Mouse (Mus musculus) kidney, adult 2 months (tissue): ENCODE results near the gene Lonp2. TPM values are rescaled to one million over a fixed set of nuclear protein-coding genes. Genes with fewer than 3 reads are reported as not detected.

Experiments
- DNase-seq: peaks from one replicate; pipeline ENCODE4 v3.0.0; 2021
- H3K27ac ChIP-seq: fragments of 200-500 bp; 2 replicates; pipeline ENCODE4 v1.5.1; 2012; ENCODE audit warnings: low read depth, low read length, control low read depth, inconsistent platforms; ENCODE audit not compliant: insufficient read depth
- H3K27me3 ChIP-seq: fragments of 200-500 bp; replicated peaks from 2 replicates; pipeline ENCODE4 v1.6.1; 2012; ENCODE audit warnings: mild to moderate bottlenecking, moderate library complexity, low read length, inconsistent platforms; ENCODE audit not compliant: control insufficient read depth, insufficient read depth
- H3K36me3 ChIP-seq: fragments of 200-500 bp; 2 replicates; pipeline ENCODE4 v1.6.1; 2012; ENCODE audit warnings: mild to moderate bottlenecking, moderate library complexity, low read length, inconsistent platforms; ENCODE audit not compliant: control insufficient read depth, insufficient read depth
- H3K4me1 ChIP-seq: fragments of 200-500 bp; 2 replicates; pipeline ENCODE4 v1.6.1; 2011; ENCODE audit warnings: low read length; ENCODE audit not compliant: control insufficient read depth, insufficient read depth
- H3K4me3 ChIP-seq: fragments of 200-500 bp; 2 replicates; pipeline ENCODE4 v1.5.1; 2011; ENCODE audit warnings: mild to moderate bottlenecking, low read depth, low read length, control low read depth; ENCODE audit not compliant: insufficient read depth
- CTCF ChIP-seq: fragments of 200-500 bp; conservative IDR thresholded peaks from 2 replicates; pipeline ENCODE4 v1.5.1; 2011; ENCODE audit warnings: low read depth, mild to moderate bottlenecking, control low read depth, low read length, moderate library complexity, mixed read lengths; ENCODE audit not compliant: insufficient read depth, insufficient read length
- POLR2A ChIP-seq: fragments of 200-500 bp; IDR thresholded peaks from one replicate; pipeline ENCODE4 v1.6.1; 2011; ENCODE audit warnings: low read depth, low read length, control low read depth
- WGBS: fragments of 180-500 bp; shearing (Covaris S2); methylation state at CpG from one replicate; pipeline ENCODE4 v1.1.7; 2018; 5-methylcytosine and 5-hydroxymethylcytosine counted together
- polyA plus RNA-seq: library from polyadenylated mRNA; depleted of rRNA; stranded (reverse); fragments of >200 nt; gene quantifications from 2 replicates; pipeline ENCODE4 v1.2.3, GENCODE M21; 2012

Gene Lonp2
- polyA plus RNA-seq, 1 experiment = 82.9 TPM

GRCm38 (mm10) chr8:86642682-86643081 is 18.8 kb downstream of the Lonp2 start:
- 78% methylated on average over 3 of the region's 3 CpGs for WGBS
- DNase-seq = no peak
- H3K27ac ChIP-seq = no peak overlapping the region
- no peak overlapping the region for H3K4me3 ChIP-seq
- no peaks in the 10 kb centered on the region for H3K27me3 ChIP-seq
- TF ChIP-seq POLR2A (no peak), CTCF (no peak)
- no peaks in the 10 kb centered on the region for H3K4me1 ChIP-seq
- peaks cover 5% of the 10 kb centered on the region for H3K36me3 ChIP-seq

GRCm38 (mm10) chr8:86644661-86645060 is 20.8 kb downstream of the Lonp2 start:
- WGBS = 96% methylated on average over 4 of the region's 4 CpGs
- Histone ChIP-seq H3K27me3 (no peaks in the 10 kb centered on the region), H3K4me3 (no peak overlapping the region), H3K27ac (no peak overlapping the region), H3K36me3 (peaks cover 2% of the 10 kb centered on the region; the same call in 1 of the 2 replicates), H3K4me1 (no peaks in the 10 kb centered on the region)
- TF ChIP-seq CTCF (no peak), POLR2A (no peak)
- no peak for DNase-seq

- Histone ChIP-seq H3K27ac (no peak overlapping the region), H3K4me1 (no peaks in the 10 kb centered on the region), H3K36me3 (peaks cover 2% of the 10 kb centered on the region), H3K27me3 (no peaks in the 10 kb centered on the region), H3K4me3 (no peak overlapping the region)
- 93% methylated on average over 3 of the region's 3 CpGs for WGBS
- TF ChIP-seq POLR2A (no peak), CTCF (no peak)
- DNase-seq = no peak
Observed at GRCm38 (mm10) chr8:86647771-86648170, 23.9 kb downstream of the Lonp2 start.

- Histone ChIP-seq H3K4me3 (no peak overlapping the region), H3K36me3 (peaks cover 3% of the 10 kb centered on the region), H3K4me1 (no peaks in the 10 kb centered on the region), H3K27me3 (no peaks in the 10 kb centered on the region), H3K27ac (no peak overlapping the region)
- no peak for DNase-seq
- TF ChIP-seq CTCF = no peak
- 79% methylated on average over 5 of the region's 5 CpGs for WGBS
Observed at GRCm38 (mm10) chr8:86651416-86651815, 27.6 kb downstream of the Lonp2 start.

DNA sequence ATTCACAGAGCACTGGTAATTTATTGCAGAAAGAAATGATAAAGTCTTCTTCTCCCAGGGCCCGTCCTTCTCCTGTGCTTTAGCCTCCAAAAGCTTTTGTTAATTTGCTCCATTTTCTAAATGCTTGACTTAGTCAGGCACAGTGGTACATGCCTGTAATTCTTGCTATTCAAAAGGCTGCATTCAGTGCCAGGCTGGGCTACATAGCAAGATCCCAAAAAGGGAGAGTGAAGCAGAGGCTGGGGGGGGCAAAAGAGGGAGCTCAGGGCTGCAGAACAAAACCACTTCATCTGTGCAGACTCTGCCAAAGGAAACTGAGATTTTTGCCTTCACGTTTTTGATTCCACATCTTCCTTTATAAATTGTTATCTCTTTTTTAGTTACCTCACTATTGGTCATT is 28.7 kb downstream of the Lonp2 start:
- H3K4me3 ChIP-seq = no peak overlapping the region
- 89% methylated on average over 2 of the region's 2 CpGs for WGBS
- peaks cover 3% of the 10 kb centered on the region for H3K36me3 ChIP-seq

DNA sequence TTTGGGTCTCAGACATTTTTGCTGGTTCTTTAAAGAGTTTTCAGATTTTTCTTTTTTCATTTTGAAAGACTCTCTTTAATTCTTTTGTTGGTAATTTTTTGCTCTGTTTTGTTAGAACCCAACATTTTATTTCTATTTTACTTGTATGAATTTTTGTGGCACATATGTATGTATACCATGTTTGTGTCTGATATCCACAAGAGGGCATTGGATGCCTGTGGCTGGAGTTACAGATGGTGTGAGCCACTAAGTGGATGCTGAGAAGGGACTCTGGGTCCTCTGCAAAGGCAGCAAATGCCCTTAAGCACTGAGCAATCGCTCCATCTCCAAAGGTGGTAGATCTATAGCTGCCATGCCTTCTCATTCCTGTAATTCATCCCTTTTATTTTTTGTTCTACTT is 30.7 kb downstream of the Lonp2 start:
- 95% methylated on average over 1 of the region's 1 CpGs for WGBS
- DNase-seq = no peak

More for the DNA sequence above, 28.7 kb downstream of the Lonp2 start:
- no peak overlapping the region for H3K27ac ChIP-seq
- H3K4me1 ChIP-seq = no peaks in the 10 kb centered on the region
- no peak for DNase-seq
- TF ChIP-seq CTCF = no peak
- no peak for TF ChIP-seq POLR2A
- H3K27me3 ChIP-seq = no peaks in the 10 kb centered on the region

GRCm38 (mm10) chr8:86668750-86669149 is 44.9 kb downstream of the Lonp2 start:
- H3K36me3 ChIP-seq = peaks cover 7% of the 10 kb centered on the region
- DNase-seq = peak; percentile 65
- no peak for TF ChIP-seq POLR2A
- no peak for TF ChIP-seq CTCF

More for the DNA sequence above, 30.7 kb downstream of the Lonp2 start:
- TF ChIP-seq POLR2A (no peak), CTCF (0 out of 2 replicates have a peak, but pooled peaks have one; percentile 3)
- H3K4me1 ChIP-seq = no peaks in the 10 kb centered on the region
- no peaks in the 10 kb centered on the region for H3K27me3 ChIP-seq
- H3K4me3 ChIP-seq = no peak overlapping the region
- no peak overlapping the region for H3K27ac ChIP-seq
- H3K36me3 ChIP-seq = peaks cover 4% of the 10 kb centered on the region

GRCm38 (mm10) chr8:86669259-86669658 is 45.4 kb downstream of the Lonp2 start:
- H3K36me3 ChIP-seq = peaks cover 7% of the 10 kb centered on the region
- 72% methylated on average over 4 of the region's 4 CpGs for WGBS
- DNase-seq = no peak
- no peak for TF ChIP-seq POLR2A
- no peak overlapping the region for H3K4me3 ChIP-seq
- no peaks in the 10 kb centered on the region for H3K27me3 ChIP-seq
- H3K4me1 ChIP-seq = no peaks in the 10 kb centered on the region
- H3K27ac ChIP-seq = no peak overlapping the region

More at GRCm38 (mm10) chr8:86668750-86669149, 44.9 kb downstream of the Lonp2 start:
- Histone ChIP-seq H3K4me3 (no peak overlapping the region), H3K4me1 (no peaks in the 10 kb centered on the region), H3K27me3 (no peaks in the 10 kb centered on the region), H3K27ac (no peak overlapping the region)
